Mouse (Mus musculus) spleen, adult 18-20 months (tissue): ENCODE data around the gene Akr1c20.

Experiments
- DNase-seq, 2 experiments: peaks; one replicate each; pipeline ENCODE4 v3.0.0; 2022; ENCODE audit warnings: mixed read lengths in 2 of 2

Akr1c20 gene

DNA sequence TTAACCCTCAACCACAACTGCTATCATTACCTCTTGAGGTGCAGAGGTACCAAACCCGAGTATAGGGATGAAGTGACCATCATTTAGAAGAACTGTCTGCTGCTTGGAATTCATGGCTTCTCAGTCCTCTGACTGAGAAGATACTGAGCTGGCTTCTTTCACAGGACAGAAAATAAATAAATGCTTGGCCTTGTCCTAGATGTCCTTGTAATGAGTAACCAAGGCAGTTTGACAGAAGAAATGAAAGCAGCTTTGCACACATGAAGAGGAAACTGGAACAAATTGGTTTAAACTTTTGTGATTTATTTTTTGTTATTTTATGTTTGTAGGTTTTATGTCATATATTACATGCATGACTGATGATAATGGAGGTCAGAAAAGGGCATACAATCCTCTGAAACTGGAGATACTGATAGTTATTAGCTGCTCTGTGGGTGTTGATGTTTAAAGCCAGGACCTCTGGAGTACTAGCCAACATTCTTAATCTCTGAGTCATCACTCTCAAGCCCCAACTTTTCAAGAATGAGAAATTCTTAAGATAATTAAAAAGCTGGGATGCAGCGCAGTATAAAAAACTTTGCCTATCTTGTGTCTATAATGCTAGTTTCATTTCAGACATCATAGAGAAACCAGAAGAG is at the start of gene Akr1c20:
Gene Akr1c20 (minus strand): TSS at position 145 of the 638 bp plus-strand sequence.
- no peak for DNase-seq

DNA sequence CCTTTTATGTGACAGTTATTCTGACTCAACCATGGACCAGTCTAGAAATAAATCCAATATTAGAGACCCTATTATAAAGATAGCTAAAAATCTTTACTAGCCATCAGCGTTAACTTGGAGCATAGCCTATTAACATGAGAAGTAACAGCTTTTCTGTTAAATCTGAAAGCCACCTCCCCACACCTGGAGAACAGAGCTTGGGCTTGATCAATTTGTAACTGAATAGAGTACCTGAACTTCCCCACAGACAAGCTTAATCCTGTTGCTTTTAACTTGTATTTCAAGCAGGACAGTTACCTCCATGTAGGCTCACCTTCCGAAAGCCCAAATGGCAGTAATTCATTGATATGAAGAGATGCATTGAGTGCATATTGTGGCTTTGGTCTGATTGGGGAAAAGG is 42.9 kb upstream of the Akr1c20 start:
- DNase-seq = no peak

DNA sequence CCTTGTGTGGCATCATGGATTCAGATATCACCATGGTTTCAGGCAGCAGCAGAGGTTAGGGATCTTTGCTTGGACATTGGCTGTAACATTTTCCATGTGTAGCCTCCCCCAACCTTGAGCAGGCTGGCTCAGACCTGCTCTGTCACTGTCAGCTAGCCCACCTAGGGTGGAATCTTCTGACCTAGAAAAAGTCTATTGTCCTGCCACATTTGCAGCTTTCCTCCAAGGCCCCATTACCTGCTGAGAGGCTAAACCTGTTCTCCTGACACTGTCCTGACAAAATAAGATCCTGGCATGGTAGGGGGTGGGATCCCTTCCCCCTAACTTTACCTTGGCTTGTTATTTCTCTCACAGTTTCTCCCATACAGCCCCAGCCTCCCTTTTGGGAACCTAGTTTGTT is 37.4 kb upstream of the Akr1c20 start:
- DNase-seq = no peak

DNA sequence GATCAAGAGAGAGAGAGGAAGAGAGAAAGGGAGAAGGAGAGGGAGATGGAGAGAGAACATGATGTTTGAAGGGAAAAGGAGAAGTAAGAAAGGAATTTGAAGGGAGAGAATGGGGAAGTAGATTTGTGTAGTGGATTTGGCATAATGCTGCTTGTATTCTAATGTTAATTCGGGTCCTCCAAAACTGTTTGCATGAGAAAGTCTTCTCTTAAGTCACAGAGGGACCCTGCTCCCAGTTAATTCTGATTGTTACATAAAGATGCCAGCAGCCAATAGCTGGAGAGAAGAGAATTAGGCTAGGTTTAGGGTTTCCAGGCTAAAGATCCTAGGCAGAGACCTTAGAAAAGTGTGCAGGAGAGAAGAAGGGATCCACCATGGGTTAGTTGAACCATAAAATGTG is 36.0 kb upstream of the Akr1c20 start:
- no peak for DNase-seq

DNA sequence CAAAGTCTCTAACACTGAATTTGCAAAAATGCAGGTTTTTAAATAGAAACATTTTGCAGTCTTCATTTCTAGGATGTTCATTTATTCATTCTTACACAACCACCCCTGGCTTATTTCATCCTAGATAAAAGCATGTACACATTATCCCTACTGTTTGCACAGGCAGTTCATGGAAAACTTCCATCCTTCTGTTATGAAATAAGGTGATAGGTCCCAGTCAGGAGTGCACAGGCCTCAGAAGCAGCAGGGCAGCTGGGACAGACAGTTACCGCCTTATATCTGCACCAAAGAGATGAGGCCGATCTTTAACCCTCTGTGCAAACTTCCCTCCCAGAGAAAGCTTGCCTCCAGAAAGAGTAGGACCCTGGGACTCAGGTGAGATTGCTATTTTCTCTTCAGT is 8.3 kb downstream of the Akr1c20 start:
- DNase-seq = no peak

DNA sequence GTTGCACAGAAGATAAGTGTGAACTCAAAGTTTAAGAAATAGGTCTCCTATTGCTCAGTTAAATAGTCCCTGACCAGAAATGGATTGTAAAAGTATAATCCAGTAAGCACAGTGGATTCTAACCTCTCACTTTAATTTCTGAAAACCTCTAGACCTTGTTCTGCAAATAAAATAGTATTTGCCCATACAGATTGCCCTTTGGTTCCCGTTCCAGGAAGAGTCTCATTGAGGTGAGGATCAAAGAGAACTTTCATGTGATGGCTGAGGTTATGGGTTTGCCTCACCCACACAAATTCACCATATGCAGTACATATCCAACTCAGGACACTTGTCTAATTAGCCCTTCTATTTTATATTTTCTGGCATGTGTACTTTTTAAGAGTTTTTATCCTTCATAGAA is 55.2 kb downstream of the Akr1c20 start:
- no peak for DNase-seq

DNA sequence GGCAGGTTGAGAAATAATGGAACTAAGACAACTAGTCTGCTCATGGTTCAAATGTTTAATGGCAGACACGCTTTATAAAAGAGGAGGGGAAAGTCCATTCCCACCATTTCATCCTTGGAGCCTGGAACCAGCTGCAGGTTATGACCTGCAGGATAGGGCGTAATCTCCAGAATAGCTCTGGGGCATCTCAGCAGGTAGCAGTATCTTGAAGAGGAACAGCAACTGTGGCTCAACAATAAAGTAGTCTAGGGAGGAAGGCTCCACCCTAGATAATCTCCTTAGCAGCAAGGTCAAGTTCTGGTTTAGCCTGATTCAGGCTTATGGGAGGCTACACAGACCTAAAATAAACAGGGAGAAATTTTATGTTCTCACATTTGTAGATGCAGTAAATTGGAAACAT is 57.5 kb downstream of the Akr1c20 start:
- no peak for DNase-seq
